Mouse (Mus musculus) cerebellum, adult 2 months (tissue): ENCODE data around the gene Eci2.

ENCODE experiments used
- CTCF ChIP-seq: fragments of 200-500 bp; IDR thresholded peaks from 2 replicates; pipeline ENCODE4 v1.5.1; 2011; ENCODE audit warnings: low read depth, mild to moderate bottlenecking, control low read depth, low read length, moderate library complexity, borderline replicate concordance; ENCODE audit not compliant: insufficient read depth
- POLR2A ChIP-seq: fragments of 200-500 bp; IDR thresholded peaks from 2 replicates; pipeline ENCODE4 v1.6.1; 2011; ENCODE audit warnings: low read length, control low read depth, borderline replicate concordance; ENCODE audit not compliant: insufficient read depth

DNA sequence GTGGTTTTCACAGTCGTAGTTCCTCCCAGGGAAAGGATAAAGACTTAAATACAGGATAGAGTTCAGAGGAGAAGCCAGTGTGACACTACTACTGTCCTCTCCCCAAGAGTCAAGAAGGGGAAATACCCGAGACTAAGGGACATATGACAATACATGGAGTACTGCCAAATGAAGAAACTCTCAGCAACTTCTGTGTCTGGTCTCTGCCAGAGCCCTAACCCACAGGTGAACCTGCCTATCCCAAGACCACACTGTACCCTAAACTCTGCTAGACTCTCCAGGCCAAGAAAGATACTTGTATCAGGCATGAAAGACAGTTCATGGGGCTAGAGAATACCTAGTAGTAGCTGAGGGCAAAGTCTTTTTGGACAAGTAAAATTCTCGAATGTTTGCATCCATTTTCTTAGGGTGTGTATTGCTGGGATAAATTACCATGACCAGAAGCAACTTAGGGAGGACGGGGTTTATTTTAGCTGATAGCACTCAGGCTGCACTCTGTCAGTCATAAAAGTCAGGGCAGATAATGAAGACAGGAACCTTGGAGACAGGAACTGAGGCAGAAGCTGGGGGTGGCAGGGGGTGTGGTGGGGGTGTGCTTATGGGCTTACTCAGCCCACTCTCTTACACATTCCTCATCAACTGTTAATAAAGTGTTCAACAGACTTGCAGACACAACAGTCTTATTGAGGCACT lies 35.2 kb downstream of the Eci2 start:
- TF ChIP-seq CTCF (no peak), POLR2A (no peak)
